Mouse (Mus musculus) CH12.LX (cell line): ENCODE data around the gene Gns. TPM values are rescaled to one million over a fixed set of nuclear protein-coding genes. Genes with fewer than 3 reads are reported as not detected.

Source experiments
- DNase-seq: peaks from one replicate; pipeline ENCODE4 v3.0.0-alpha.2; 2013; ENCODE audit errors: extremely low read depth
- H3K27ac ChIP-seq: 2 replicates; pipeline ENCODE4 v1.5.1; 2012; ENCODE audit warnings: low read depth, mild to moderate bottlenecking, control low read depth, moderate library complexity; ENCODE audit not compliant: insufficient read depth
- H3K27me3 ChIP-seq: replicated peaks from 2 replicates; pipeline ENCODE3; 2012; ENCODE audit warnings: inconsistent platforms
- H3K36me3 ChIP-seq, 2 experiments: replicated peaks in 1 of 2; 2 replicates each; pipeline versions ENCODE3 to v1.6.1; 2012; ENCODE audit warnings: inconsistent platforms in 1 of 2, low read length in 1 of 2, mild to moderate bottlenecking in 1 of 2, mixed read lengths in 1 of 2, moderate library complexity in 1 of 2; ENCODE audit not compliant: control insufficient read depth in 1 of 2, insufficient read depth in 1 of 2
- H3K4me1 ChIP-seq, 2 experiments: 2 replicates each; pipeline ENCODE4 v1.6.1; 2012; ENCODE audit warnings: inconsistent platforms in 1 of 2, moderate library complexity in 1 of 2; ENCODE audit not compliant: insufficient read depth in 2 of 2, control insufficient read depth in 1 of 2
- H3K4me2 ChIP-seq: 2 replicates; pipeline ENCODE4 v1.6.1; 2012; ENCODE audit warnings: low read depth, mild to moderate bottlenecking, control low read depth; ENCODE audit not compliant: poor library complexity, insufficient read depth, severe bottlenecking
- H3K4me3 ChIP-seq, 3 experiments: fragments of 150-350 bp in 1 of 3; sonication (generic) in 1 of 3; replicated peaks in 1 of 3; 2 replicates each; pipeline versions ENCODE3 to v1.5.1; 2011 to 2012; ENCODE audit warnings: low read depth in 2 of 3, low read length in 2 of 3, mild to moderate bottlenecking in 2 of 3, moderate library complexity in 2 of 3, control low read depth in 1 of 3, improper control_type of control experiment in 1 of 3, inconsistent platforms in 1 of 3, mixed read lengths in 1 of 3; ENCODE audit not compliant: poor library complexity in 1 of 3
- H3K79me2 ChIP-seq: replicated peaks from 2 replicates; pipeline ENCODE4 v1.6.1; 2012; ENCODE audit warnings: mild to moderate bottlenecking, moderate library complexity; ENCODE audit not compliant: control insufficient read depth, poor library complexity, insufficient read depth, severe bottlenecking; ENCODE audit errors: extremely low read depth
- H3K9ac ChIP-seq: 2 replicates; pipeline ENCODE4 v1.6.1; 2012; ENCODE audit warnings: low read depth, mild to moderate bottlenecking, control low read depth, moderate library complexity; ENCODE audit not compliant: insufficient read depth
- H3K9me3 ChIP-seq: replicated peaks from 2 replicates; pipeline ENCODE3; 2012; ENCODE audit warnings: low read length, inconsistent platforms, mixed read lengths
- BHLHE40 ChIP-seq: IDR thresholded peaks from 2 replicates; pipeline ENCODE4 v1.6.1; 2011; ENCODE audit warnings: mild to moderate bottlenecking, low read depth, low read length, improper control_type of control experiment
- CHD1 ChIP-seq: IDR thresholded peaks from 2 replicates; pipeline ENCODE4 v1.6.1; 2012; ENCODE audit warnings: low read depth, low read length, improper control_type of control experiment, inconsistent platforms
- CHD2 ChIP-seq: IDR thresholded peaks from 2 replicates; pipeline ENCODE4 v1.6.1; 2011; ENCODE audit warnings: low read length, improper control_type of control experiment
- ETS1 ChIP-seq: conservative IDR thresholded peaks from 2 replicates; pipeline ENCODE4 v1.6.1; 2012; ENCODE audit warnings: low read depth, mild to moderate bottlenecking, inconsistent platforms, low read length, improper control_type of control experiment, moderate library complexity
- GABPA ChIP-seq: IDR thresholded peaks from 2 replicates; pipeline ENCODE4 v1.6.1; 2012; ENCODE audit warnings: low read depth, low read length, improper control_type of control experiment, inconsistent platforms; ENCODE audit not compliant: insufficient replicate concordance
- HCFC1 ChIP-seq: IDR thresholded peaks from 2 replicates; pipeline ENCODE4 v1.6.1; 2012; ENCODE audit warnings: low read depth, mild to moderate bottlenecking, inconsistent platforms, low read length, improper control_type of control experiment
- IRF4 ChIP-seq: IDR thresholded peaks from 2 replicates; pipeline ENCODE4 v1.6.1; 2014; ENCODE audit warnings: low read depth, mild to moderate bottlenecking, inconsistent platforms, low read length, improper control_type of control experiment
- KAT2A ChIP-seq: IDR thresholded peaks from 2 replicates; pipeline ENCODE4 v1.6.1; 2012; ENCODE audit warnings: low read length, improper control_type of control experiment, inconsistent platforms; ENCODE audit not compliant: insufficient replicate concordance
- MAFK ChIP-seq: IDR thresholded peaks from 2 replicates; pipeline ENCODE4 v1.6.1; 2011; ENCODE audit warnings: low read length, improper control_type of control experiment; ENCODE audit not compliant: insufficient replicate concordance
- MAX ChIP-seq: IDR thresholded peaks from 2 replicates; pipeline ENCODE4 v1.6.1; 2011; ENCODE audit warnings: low read length, improper control_type of control experiment
- MXI1 ChIP-seq: IDR thresholded peaks from 2 replicates; pipeline ENCODE4 v1.6.1; 2011; ENCODE audit warnings: mild to moderate bottlenecking, low read depth, low read length, improper control_type of control experiment
- PAX5 ChIP-seq: IDR thresholded peaks from 2 replicates; pipeline ENCODE4 v1.6.1; 2012; ENCODE audit warnings: low read length, inconsistent platforms, mixed read lengths
- TBP ChIP-seq: conservative IDR thresholded peaks from 2 replicates; pipeline ENCODE4 v1.6.1; 2011; ENCODE audit warnings: low read depth, low read length, improper control_type of control experiment
- USF1 ChIP-seq: IDR thresholded peaks from 2 replicates; pipeline ENCODE4 v1.6.1; 2014; ENCODE audit warnings: low read depth, mild to moderate bottlenecking, inconsistent platforms, low read length, improper control_type of control experiment
- USF2 ChIP-seq: conservative IDR thresholded peaks from 2 replicates; pipeline ENCODE4 v1.6.1; 2011; ENCODE audit warnings: low read depth, low read length, improper control_type of control experiment
- ZC3H11A ChIP-seq: IDR thresholded peaks from 2 replicates; pipeline ENCODE4 v1.6.1; 2012; ENCODE audit warnings: low read depth, mild to moderate bottlenecking, inconsistent platforms, low read length, improper control_type of control experiment
- ZNF384 ChIP-seq: IDR thresholded peaks from 2 replicates; pipeline ENCODE4 v1.6.1; 2012; ENCODE audit warnings: low read depth, low read length, improper control_type of control experiment, inconsistent platforms
- dilution Hi-C: fragments of 300-500 bp; cut with MboI; formaldehyde crosslinking; loops from 2 replicates; pipeline ENCODE4 v1.14.3; 2020; ENCODE audit warnings: low sequenced_read_pairs; ENCODE audit not compliant: extremely low pct_unique_long_range_greater_than_20kb, extremely low pct_ligation_motif_present
- in situ Hi-C: fragments of 300-500 bp; cut with MboI; formaldehyde crosslinking; loops from 3 replicates; pipeline ENCODE4 v1.14.3; 2019; ENCODE audit warnings: low sequenced_read_pairs, low pct_ligation_motif_present, low pct_unique_long_range_greater_than_20kb, mixed read lengths
- polyA plus RNA-seq: library from polyadenylated mRNA; unstranded; fragments of >175 nt; gene quantifications from 2 replicates; pipeline ENCODE4 v1.2.1, GENCODE M21; 2012; ENCODE audit warnings: low read depth; ENCODE audit not compliant: insufficient read length
- total RNA-seq, 2 experiments: library from RNA; depleted of rRNA; stranded (reverse); fragments of 300-350 nt in 1 of 2; fragments of >200 nt in 1 of 2; gene quantifications; 2 replicates each; pipeline ENCODE4 v1.2.3; 2012 to 2014

The Gns gene
- total and polyA plus RNA-seq, 3 experiments: 28.7 to 104 (median 58.2) TPM

DNA sequence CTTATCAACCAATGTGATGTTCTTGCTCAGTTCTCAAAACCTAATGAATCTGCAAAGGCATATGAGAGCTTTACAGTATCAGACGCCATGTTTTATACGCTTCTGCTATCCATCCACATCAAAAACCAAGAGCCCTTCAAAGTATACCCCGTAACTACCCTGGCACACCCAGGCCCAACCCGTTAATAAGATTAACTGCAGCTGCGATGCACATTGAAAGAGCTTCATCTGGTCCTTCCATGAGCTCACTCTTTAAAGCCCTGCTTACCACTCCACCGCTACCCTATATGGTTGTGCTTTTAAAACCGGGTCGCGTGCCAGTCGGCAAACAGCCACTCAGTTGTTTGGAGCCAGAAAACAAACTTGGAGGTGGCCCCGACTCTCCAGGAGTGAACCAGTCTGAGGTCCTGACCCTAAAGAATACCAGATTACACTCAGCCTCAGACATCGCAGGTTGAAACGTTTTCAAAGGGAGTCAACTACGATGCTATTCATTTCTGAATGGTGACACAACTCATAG lies 60.7 kb downstream of the Gns start:
- in situ Hi-C loops: no loop called here
- dilution Hi-C loops: no loop called here

DNA sequence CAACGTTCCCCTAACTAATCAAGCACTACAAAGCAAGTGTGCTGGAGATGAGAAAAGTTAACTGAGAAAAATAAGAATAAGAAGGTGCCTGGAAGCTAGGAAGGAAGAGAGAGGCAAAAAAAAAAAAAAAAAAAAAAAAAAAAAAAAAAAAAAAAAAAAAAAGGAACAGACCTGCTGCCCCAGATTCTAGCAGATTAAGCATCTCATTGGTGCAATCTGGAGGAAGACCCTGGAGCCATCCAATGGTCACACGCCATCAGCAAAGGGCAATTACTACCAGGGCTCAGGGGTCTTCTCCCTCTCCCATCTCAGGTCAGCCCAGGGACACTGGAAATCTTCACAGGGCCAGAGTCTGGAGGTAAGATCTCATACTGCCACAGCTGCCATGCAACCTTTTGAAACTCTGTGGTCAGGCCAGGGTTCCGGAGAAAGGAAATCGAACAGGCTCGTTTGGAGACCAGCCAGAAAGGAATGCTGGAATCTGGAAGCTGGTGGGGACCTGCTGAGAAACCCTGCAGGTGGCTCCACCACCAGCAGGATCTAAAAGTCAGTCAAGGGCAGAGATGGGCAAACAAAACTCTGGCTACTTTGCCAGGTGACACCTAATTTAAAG lies 61.7 kb downstream of the Gns start:
- H3K36me3 ChIP-seq: peaks cover 0 to 12% of the 10 kb centered on the region in 2 experiments
- dilution Hi-C loops: no loop called here
- H3K9ac ChIP-seq: no peak overlapping the region
- H3K27ac ChIP-seq: no peak overlapping the region
- H3K9me3 ChIP-seq: no peaks in the 10 kb centered on the region
- H3K79me2 ChIP-seq: no peaks in the 10 kb centered on the region
- in situ Hi-C loops: no loop called here
- H3K4me3 ChIP-seq: no peak overlapping the region
- DNase-seq: no peak
- TF ChIP-seq CHD1: no peak
- TF ChIP-seq MXI1: no peak
- TF ChIP-seq ZNF384: peak; percentile 82
- H3K4me1 ChIP-seq: peaks cover 14 to 25% of the 10 kb centered on the region in 2 experiments
- no peaks in the 10 kb centered on the region for H3K27me3 ChIP-seq
- H3K4me2 ChIP-seq: no peak overlapping the region

More for the DNA sequence above, 60.7 kb downstream of the Gns start:
- Histone ChIP-seq H3K9ac (no peak overlapping the region), H3K27me3 (no peaks in the 10 kb centered on the region), H3K79me2 (no peaks in the 10 kb centered on the region), H3K9me3 (no peaks in the 10 kb centered on the region), H3K4me1 (peaks cover 14 to 25% of the 10 kb centered on the region in 2 experiments), H3K27ac (no peak overlapping the region), H3K36me3 (peaks cover 0 to 12% of the 10 kb centered on the region in 2 experiments), H3K4me2 (no peak overlapping the region), H3K4me3 (no peak overlapping the region)
- DNase-seq: no peak
- TF ChIP-seq BHLHE40 (no peak), USF2 (no peak), ETS1 (no peak), USF1 (no peak), ZC3H11A (no peak), MAX (no peak), CHD2 (no peak), TBP (no peak), KAT2A (no peak), MAFK (no peak), GABPA (no peak), IRF4 (no peak), CHD1 (no peak), PAX5 (no peak), HCFC1 (no peak)
